Mouse (Mus musculus): Measurements from ENCODE around the gene Rnaseh2c.

Gene Rnaseh2c

GRCm38 (mm10) chr19:5636571-5637041, 34.9 kb downstream of the Rnaseh2c start:
- DNase-seq (ENCODE audit: low spot score): no peak

GRCm38 (mm10) chr19:5637069-5638047, 35.7 kb downstream of the Rnaseh2c start, which contains the start of gene Rela:
Gene Rela, plus strand, starts transcription at chr19:5637483.
- peak; percentile 84 for DNase-seq (ENCODE audit: low spot score)

- DNase-seq (ENCODE audit: low spot score): no peak
Observed at GRCm38 (mm10) chr19:5638416-5639005, 36.8 kb downstream of the Rnaseh2c start.

GRCm38 (mm10) chr19:5640339-5640738, 38.7 kb downstream of the Rnaseh2c start:
- peak; percentile 43 for DNase-seq (ENCODE audit: low spot score)

GRCm38 (mm10) chr19:5641021-5641420, 39.3 kb downstream of the Rnaseh2c start:
- DNase-seq (ENCODE audit: low spot score): no peak

- DNase-seq (ENCODE audit: low spot score): no peak
Observed at GRCm38 (mm10) chr19:5641641-5642040, 40.0 kb downstream of the Rnaseh2c start.

GRCm38 (mm10) chr19:5645280-5645679, 43.6 kb downstream of the Rnaseh2c start:
- DNase-seq (ENCODE audit: low spot score): no peak

- DNase-seq (ENCODE audit: low spot score): no peak
Observed at GRCm38 (mm10) chr19:5646731-5647330, 45.2 kb downstream of the Rnaseh2c start.

- DNase-seq (ENCODE audit: low spot score): no peak
Observed at GRCm38 (mm10) chr19:5647791-5648190, 46.1 kb downstream of the Rnaseh2c start.

- DNase-seq (ENCODE audit: low spot score): peak; percentile 91
Observed at GRCm38 (mm10) chr19:5648401-5649297, 47.0 kb downstream of the Rnaseh2c start.

- no peak for DNase-seq (ENCODE audit: low spot score)
Observed at GRCm38 (mm10) chr19:5649298-5649741, 47.6 kb downstream of the Rnaseh2c start.

GRCm38 (mm10) chr19:5651502-5652274, 50.0 kb downstream of the Rnaseh2c start:
- DNase-seq (ENCODE audit: low spot score): no peak

GRCm38 (mm10) chr19:5652570-5652969, 50.9 kb downstream of the Rnaseh2c start:
- no peak for DNase-seq (ENCODE audit: low spot score)

GRCm38 (mm10) chr19:5653969-5654719, 52.5 kb downstream of the Rnaseh2c start:
- DNase-seq (ENCODE audit: low spot score): peak; percentile 75

GRCm38 (mm10) chr19:5654720-5655298, 53.1 kb downstream of the Rnaseh2c start:
- DNase-seq (ENCODE audit: low spot score): no peak
